Mouse (Mus musculus) liver, embryonic 14.5 days (tissue): ENCODE data around the gene Exoc6b.

Experiments
- CTCF ChIP-seq: IDR thresholded peaks from 2 replicates; pipeline ENCODE4 v1.5.1; 2016; ENCODE audit warnings: antibody characterized with exemption, low read depth, control low read depth
- EP300 ChIP-seq: IDR thresholded peaks from 2 replicates; pipeline ENCODE4 v1.6.1; 2016; ENCODE audit warnings: antibody characterized with exemption, low read depth

DNA sequence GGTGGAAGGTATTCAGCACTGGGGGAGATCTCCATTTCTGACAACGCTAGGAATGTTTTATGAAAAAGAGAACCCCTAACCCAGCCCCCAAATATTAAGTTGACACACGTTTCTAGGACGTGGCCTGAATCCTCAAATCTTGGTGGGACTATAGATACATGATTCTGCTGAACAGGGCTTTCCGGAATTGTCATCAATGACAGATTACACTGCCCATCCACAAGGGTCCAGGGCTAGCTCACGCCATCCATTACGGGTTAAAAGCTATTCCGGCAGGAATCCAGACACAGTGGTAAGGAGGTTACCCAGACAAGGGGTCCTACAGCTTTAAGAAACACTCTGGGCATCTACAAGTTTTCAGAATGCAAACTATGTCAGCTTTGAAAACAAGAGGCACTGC lies 323.7 kb downstream of the Exoc6b start:
- TF ChIP-seq CTCF (no peak), EP300 (no peak)
